Mouse (Mus musculus) kidney, postnatal 0 days (tissue): Measurements from ENCODE around the gene Cdkn1b. TPM values are rescaled to one million over a fixed set of nuclear protein-coding genes. Genes with fewer than 3 reads are reported as not detected.

Experiments used
- ATAC-seq: fragments of 200-750 bp; cut with Nextera tagmentation; replicated peaks from 2 replicates; pipeline ENCODE4 v1.8.0; 2017; ENCODE audit warnings: low read depth, moderate number of reproducible peaks, moderate TSS enrichment, moderate library complexity; ENCODE audit not compliant: low FRiP score
- DNase-seq: peaks from one replicate; pipeline ENCODE4 v3.0.0-alpha.2; 2016; ENCODE audit warnings: low spot score
- H3K27ac ChIP-seq: fragments of 300-500 bp; sonication (generic); 2 replicates; pipeline ENCODE4 v1.5.1; 2014; ENCODE audit warnings: mild to moderate bottlenecking
- H3K27me3 ChIP-seq: fragments of 300-500 bp; sonication (generic); 2 replicates; pipeline ENCODE4 v1.6.1; 2014; ENCODE audit warnings: low read length, mixed read lengths; ENCODE audit not compliant: insufficient read depth
- H3K36me3 ChIP-seq: fragments of 300-500 bp; sonication (generic); 2 replicates; pipeline ENCODE4 v1.6.1; 2014; ENCODE audit warnings: low read length, mixed read lengths; ENCODE audit not compliant: insufficient read depth
- H3K4me1 ChIP-seq: fragments of 300-500 bp; sonication (generic); replicated peaks from 2 replicates; pipeline ENCODE4 v1.6.1; 2014; ENCODE audit warnings: antibody characterized with exemption, low read length, mixed read lengths; ENCODE audit not compliant: insufficient read depth
- H3K4me2 ChIP-seq: fragments of 300-500 bp; sonication (generic); 2 replicates; pipeline ENCODE4 v1.6.1; 2014; ENCODE audit warnings: mild to moderate bottlenecking, low read length, moderate library complexity, mixed read lengths
- H3K4me3 ChIP-seq: fragments of 300-500 bp; sonication (generic); replicated peaks from 2 replicates; pipeline ENCODE4 v1.5.1; 2014; ENCODE audit warnings: low read depth, low read length
- H3K9ac ChIP-seq: fragments of 300-500 bp; sonication (generic); 2 replicates; pipeline ENCODE4 v1.6.1; 2014; ENCODE audit warnings: low read depth, low read length
- H3K9me3 ChIP-seq: fragments of 300-500 bp; sonication (generic); replicated peaks from 2 replicates; pipeline ENCODE4 v1.6.1; 2016; ENCODE audit warnings: low read length, inconsistent platforms, mixed read lengths
- CTCF ChIP-seq: IDR thresholded peaks from 2 replicates; pipeline ENCODE4 v1.5.1; 2016; ENCODE audit warnings: antibody characterized with exemption, low read depth, mild to moderate bottlenecking, moderate library complexity
- WGBS: fragments of 180-500 bp; shearing (Covaris S2); extraction: QIAGEN DNeasy Blood & Tissue Kit; methylation state at CpG from one replicate; pipeline ENCODE4 v1.1.7; 2014; 5-methylcytosine and 5-hydroxymethylcytosine counted together
- polyA plus RNA-seq: library from polyadenylated mRNA; unstranded; fragments of >200 nt; fragmentation: Nextera tagmentation; extraction: Ambion mirVana; gene quantifications from 2 replicates; pipeline ENCODE4 v1.2.1, GENCODE M21; 2015

Gene Cdkn1b
- polyA plus RNA-seq, 1 experiment from 2014 or later: 25.1 TPM

GRCm38 (mm10) chr6:134946054-134946453 lies 25.9 kb downstream of the Cdkn1b start:
- TF ChIP-seq CTCF: no peak
- ATAC-seq (no peak), DNase-seq (no peak)
- whole genome bisulfite sequencing: 69% methylated on average over 6 of the region's 6 CpGs
- Histone ChIP-seq H3K27ac (peak overlapping the region; percentile 8; the same call in 1 of the 2 replicates), H3K27me3 (no peaks in the 10 kb centered on the region), H3K4me1 (0 out of 2 replicates have a peak, but pooled peaks cover 11% of the 10 kb centered on the region), H3K4me3 (no peak overlapping the region), H3K9me3 (no peaks in the 10 kb centered on the region), H3K36me3 (0 out of 2 replicates have a peak, but pooled peaks cover 8% of the 10 kb centered on the region), H3K9ac (no peak overlapping the region), H3K4me2 (no peak overlapping the region)

- Histone ChIP-seq H3K27me3 (no peaks in the 10 kb centered on the region), H3K36me3 (0 out of 2 replicates have a peak, but pooled peaks cover 4% of the 10 kb centered on the region), H3K4me3 (no peak overlapping the region), H3K9ac (no peak overlapping the region), H3K9me3 (no peaks in the 10 kb centered on the region), H3K27ac (no peak overlapping the region), H3K4me1 (0 out of 2 replicates have a peak, but pooled peaks cover 11% of the 10 kb centered on the region), H3K4me2 (no peak overlapping the region)
- DNase-seq (no peak), ATAC-seq (no peak)
- 81% methylated on average over 9 of the region's 9 CpGs for WGBS
- no peak for TF ChIP-seq CTCF
These were observed 26.7 kb downstream of the Cdkn1b start for GRCm38 (mm10) chr6:134946858-134947257.

- Histone ChIP-seq H3K27me3 (no peaks in the 10 kb centered on the region), H3K4me2 (no peak overlapping the region), H3K36me3 (no peaks in the 10 kb centered on the region), H3K4me3 (no peak overlapping the region), H3K9ac (no peak overlapping the region), H3K9me3 (no peaks in the 10 kb centered on the region), H3K4me1 (0 out of 2 replicates have a peak, but pooled peaks cover 11% of the 10 kb centered on the region), H3K27ac (no peak overlapping the region)
- ATAC-seq: no peak
- TF ChIP-seq CTCF: peak; percentile 92
- DNase-seq: peak; percentile 86
- WGBS: 41% methylated on average over 13 of the region's 13 CpGs
These were observed 27.3 kb downstream of the Cdkn1b start for GRCm38 (mm10) chr6:134947311-134948087.

GRCm38 (mm10) chr6:134948522-134949061 lies 28.4 kb downstream of the Cdkn1b start:
- TF ChIP-seq CTCF: no peak
- H3K4me3 ChIP-seq: no peak overlapping the region
- H3K27ac ChIP-seq: no peak overlapping the region
- H3K4me1 ChIP-seq: 0 out of 2 replicates have a peak, but pooled peaks cover 5% of the 10 kb centered on the region
- H3K27me3 ChIP-seq: no peaks in the 10 kb centered on the region
- ATAC-seq (no peak), DNase-seq (no peak)
- H3K9me3 ChIP-seq: no peaks in the 10 kb centered on the region
- no peak overlapping the region for H3K4me2 ChIP-seq
- H3K36me3 ChIP-seq: no peaks in the 10 kb centered on the region
- H3K9ac ChIP-seq: no peak overlapping the region
- WGBS: 72% methylated on average over 11 of the region's 11 CpGs

GRCm38 (mm10) chr6:134949241-134949640 lies 29.0 kb downstream of the Cdkn1b start:
- no peak for DNase-seq
- H3K36me3 ChIP-seq: no peaks in the 10 kb centered on the region
- H3K9me3 ChIP-seq: no peaks in the 10 kb centered on the region
- no peak overlapping the region for H3K27ac ChIP-seq
- TF ChIP-seq CTCF: no peak
- no peak overlapping the region for H3K4me2 ChIP-seq
- no peaks in the 10 kb centered on the region for H3K4me1 ChIP-seq
- ATAC-seq: no peak
- 90% methylated on average over 3 of the region's 3 CpGs for WGBS
- H3K27me3 ChIP-seq: no peaks in the 10 kb centered on the region
- no peak overlapping the region for H3K4me3 ChIP-seq
- no peak overlapping the region for H3K9ac ChIP-seq

GRCm38 (mm10) chr6:134951364-134951763 lies 31.2 kb downstream of the Cdkn1b start:
- H3K9me3 ChIP-seq: no peaks in the 10 kb centered on the region
- H3K27ac ChIP-seq: no peak overlapping the region
- no peaks in the 10 kb centered on the region for H3K36me3 ChIP-seq
- no peak for TF ChIP-seq CTCF
- no peak overlapping the region for H3K4me3 ChIP-seq
- no peaks in the 10 kb centered on the region for H3K4me1 ChIP-seq
- no peak overlapping the region for H3K4me2 ChIP-seq
- no peak overlapping the region for H3K9ac ChIP-seq
- WGBS: 88% methylated on average over 5 of the region's 5 CpGs
- ATAC-seq (no peak), DNase-seq (no peak)
- H3K27me3 ChIP-seq: no peaks in the 10 kb centered on the region
